Mouse (Mus musculus): ENCODE data around the gene Slc22a6. TPM values are rescaled to one million over a fixed set of nuclear protein-coding genes. Genes with fewer than 3 reads are reported as not detected.

The Slc22a6 gene
- polyA plus RNA-seq, 1 experiment from 2014 or later: 2.5 TPM

DNA sequence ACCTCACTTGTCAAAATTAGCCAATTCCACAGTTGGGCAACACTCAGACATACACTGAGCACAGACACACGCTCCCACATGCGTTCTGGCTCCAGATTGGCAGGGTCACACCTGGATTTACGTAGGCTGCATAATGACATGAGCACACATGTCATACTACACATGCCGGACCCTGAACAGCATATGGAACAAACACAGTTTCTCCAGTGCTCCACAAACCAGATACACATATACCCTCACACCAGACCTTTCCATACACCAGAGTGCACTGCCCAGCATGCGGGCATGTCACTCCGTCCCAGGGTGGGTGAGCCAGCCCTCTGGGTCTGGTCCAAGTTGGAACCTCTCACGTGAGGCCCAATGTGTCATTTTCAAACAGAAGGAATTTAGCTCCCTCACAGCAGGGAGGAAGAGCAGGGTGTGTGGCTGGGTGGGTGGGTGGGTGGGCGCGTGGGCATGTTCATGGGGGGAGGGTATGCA lies 45.6 kb downstream of the Slc22a6 start, which contains the start of gene Chrm1:
Chrm1 (plus strand) TSS at position 430 of the 480 bp plus-strand sequence.
- no peak within 1 kb of the TSS for H3K27ac ChIP-seq
- WGBS: 81% methylated on average over 9 of the region's 9 CpGs

DNA sequence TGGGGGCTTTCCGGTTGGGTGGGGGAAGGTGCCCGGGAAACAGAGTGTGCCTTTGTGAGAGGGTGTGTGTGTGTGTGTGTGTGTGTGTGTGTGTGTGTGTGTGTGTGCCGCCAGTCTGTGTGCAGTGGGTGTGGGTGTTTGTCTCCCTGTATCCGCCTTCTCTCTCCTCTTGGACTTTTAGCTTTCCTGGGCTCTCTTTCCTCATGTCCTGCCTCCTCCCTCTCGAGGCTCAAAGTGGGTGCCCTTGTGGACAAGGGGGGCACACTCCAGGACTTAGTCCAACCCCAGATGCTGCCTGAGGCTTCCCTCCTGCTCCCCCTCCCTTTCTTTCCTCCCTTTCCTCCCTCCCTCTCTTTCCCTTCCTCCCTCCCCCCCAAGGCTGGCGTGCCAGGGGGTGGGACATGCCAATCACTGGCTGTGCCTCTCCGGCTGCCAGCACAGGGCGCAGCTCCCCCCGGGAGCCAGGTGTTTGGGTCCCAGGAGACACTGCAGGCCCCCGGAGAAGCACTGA lies 46.1 kb downstream of the Slc22a6 start:
- Histone ChIP-seq H3K9me3 (no peaks in the 10 kb centered on the region), H3K27ac (no peak overlapping the region), H3K4me1 (peaks cover 9% of the 10 kb centered on the region; the same call in 1 of the 2 replicates), H3K36me3 (no peaks in the 10 kb centered on the region), H3K4me3 (no peak overlapping the region), H3K9ac (no peak overlapping the region), H3K4me2 (replicated peaks) (no peak overlapping the region), H3K27me3 (replicated peaks) (no peaks in the 10 kb centered on the region; the same call in 1 of the 2 replicates)
- WGBS: 56% methylated on average over 8 of the region's 10 CpGs
- no peak for ATAC-seq (ENCODE audit: low FRiP score, low read depth)

More for the DNA sequence above, 45.6 kb downstream of the Slc22a6 start, which contains the start of gene Chrm1:
- Histone ChIP-seq H3K9ac (no peak within 1 kb of the TSS), H3K4me2 (replicated peaks) (peak within 1 kb of the TSS; percentile 89), H3K36me3 (no peaks in the 10 kb centered on the region), H3K9me3 (no peaks in the 10 kb centered on the region), H3K4me1 (peaks cover 9% of the 10 kb centered on the region; the same call in 1 of the 2 replicates), H3K4me3 (no peak within 1 kb of the TSS), H3K27me3 (replicated peaks) (no peaks in the 10 kb centered on the region; the same call in 1 of the 2 replicates)
- ATAC-seq (ENCODE audit: low FRiP score, low read depth): no peak

DNA sequence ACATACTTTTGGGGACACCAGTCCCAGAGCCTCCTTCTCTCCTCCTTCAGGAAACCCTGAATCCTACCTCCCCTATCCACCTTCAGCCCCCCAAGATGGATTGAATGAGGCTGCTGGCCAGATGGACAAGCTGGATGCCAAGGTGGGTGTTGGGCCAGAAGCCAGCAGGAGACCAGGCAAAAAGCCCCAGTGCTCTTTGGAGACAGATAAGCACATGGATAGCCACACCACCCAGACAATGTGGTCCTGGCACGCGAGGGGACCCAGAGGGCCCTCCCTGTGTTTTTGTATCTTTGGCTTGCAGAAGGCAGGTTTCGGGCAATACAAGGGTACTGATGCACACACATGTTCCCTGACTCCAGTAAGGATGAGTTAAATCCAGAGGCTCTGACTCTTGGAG lies 47.0 kb downstream of the Slc22a6 start:
- Histone ChIP-seq H3K9me3 (no peaks in the 10 kb centered on the region), H3K4me1 (peaks cover 9% of the 10 kb centered on the region; the same call in 1 of the 2 replicates), H3K4me2 (replicated peaks) (no peak overlapping the region), H3K4me3 (no peak overlapping the region), H3K27ac (no peak overlapping the region), H3K36me3 (no peaks in the 10 kb centered on the region), H3K9ac (no peak overlapping the region), H3K27me3 (replicated peaks) (no peaks in the 10 kb centered on the region; the same call in 1 of the 2 replicates)
- no peak for ATAC-seq (ENCODE audit: low FRiP score, low read depth)
- 88% methylated on average over 3 of the region's 3 CpGs for WGBS

DNA sequence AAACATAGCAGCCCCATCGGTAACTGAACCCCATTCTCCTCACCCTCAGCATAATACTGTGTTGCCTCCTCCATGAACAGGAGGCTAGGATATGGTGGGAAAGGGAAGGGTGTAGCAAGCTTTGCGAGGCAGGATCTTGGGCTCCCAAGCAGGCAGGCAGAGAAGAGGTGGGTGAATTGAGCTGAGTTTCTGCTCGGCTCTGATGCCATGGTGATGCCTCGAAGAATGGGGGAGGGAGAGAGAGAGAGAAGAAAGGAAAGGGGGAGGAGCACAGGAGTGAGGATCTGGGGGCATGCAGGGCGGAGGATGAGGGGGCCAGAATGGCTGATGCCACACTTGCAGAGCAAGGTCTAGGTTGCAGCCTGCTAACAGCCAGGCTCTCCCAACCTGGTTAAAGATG lies 47.9 kb downstream of the Slc22a6 start:
- no peak for ATAC-seq (ENCODE audit: low FRiP score, low read depth)
- Histone ChIP-seq H3K36me3 (no peaks in the 10 kb centered on the region), H3K4me1 (peaks cover 9% of the 10 kb centered on the region; the same call in 1 of the 2 replicates), H3K27me3 (replicated peaks) (no peaks in the 10 kb centered on the region; the same call in 1 of the 2 replicates), H3K9ac (no peak overlapping the region), H3K4me3 (no peak overlapping the region), H3K9me3 (no peaks in the 10 kb centered on the region), H3K27ac (no peak overlapping the region), H3K4me2 (replicated peaks) (no peak overlapping the region)
- 58% methylated on average over 5 of the region's 5 CpGs for WGBS

DNA sequence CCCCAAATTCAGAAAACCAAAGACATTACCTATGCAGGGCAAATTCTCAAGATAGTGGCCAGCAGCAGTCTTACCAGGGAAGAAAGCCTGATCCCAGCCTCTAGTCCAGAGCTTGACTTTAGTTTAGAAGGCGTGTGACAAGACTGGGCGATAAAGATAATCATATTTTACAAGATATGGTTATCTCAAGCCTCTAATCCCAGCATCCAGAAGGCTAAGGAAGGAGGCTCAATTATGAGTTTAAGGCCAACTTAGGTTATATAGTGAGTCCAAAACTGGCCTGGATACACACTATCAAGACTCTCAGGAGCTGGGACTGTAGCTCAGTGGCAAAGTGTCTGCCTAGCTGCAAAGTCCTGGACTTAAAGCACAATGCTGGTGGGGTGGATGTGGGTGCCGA lies 55.0 kb downstream of the Slc22a6 start:
- H3K9ac ChIP-seq: no peak overlapping the region
- 91% methylated on average over 3 of the region's 3 CpGs for WGBS
- no peaks in the 10 kb centered on the region for H3K36me3 ChIP-seq
- H3K27ac ChIP-seq: no peak overlapping the region
- no peaks in the 10 kb centered on the region for H3K9me3 ChIP-seq
- H3K4me3 ChIP-seq: no peak overlapping the region
- H3K27me3 ChIP-seq (replicated peaks): no peaks in the 10 kb centered on the region
- no peak overlapping the region for H3K4me2 ChIP-seq (replicated peaks)
- ATAC-seq (ENCODE audit: low FRiP score, low read depth): no peak
- no peaks in the 10 kb centered on the region for H3K4me1 ChIP-seq

DNA sequence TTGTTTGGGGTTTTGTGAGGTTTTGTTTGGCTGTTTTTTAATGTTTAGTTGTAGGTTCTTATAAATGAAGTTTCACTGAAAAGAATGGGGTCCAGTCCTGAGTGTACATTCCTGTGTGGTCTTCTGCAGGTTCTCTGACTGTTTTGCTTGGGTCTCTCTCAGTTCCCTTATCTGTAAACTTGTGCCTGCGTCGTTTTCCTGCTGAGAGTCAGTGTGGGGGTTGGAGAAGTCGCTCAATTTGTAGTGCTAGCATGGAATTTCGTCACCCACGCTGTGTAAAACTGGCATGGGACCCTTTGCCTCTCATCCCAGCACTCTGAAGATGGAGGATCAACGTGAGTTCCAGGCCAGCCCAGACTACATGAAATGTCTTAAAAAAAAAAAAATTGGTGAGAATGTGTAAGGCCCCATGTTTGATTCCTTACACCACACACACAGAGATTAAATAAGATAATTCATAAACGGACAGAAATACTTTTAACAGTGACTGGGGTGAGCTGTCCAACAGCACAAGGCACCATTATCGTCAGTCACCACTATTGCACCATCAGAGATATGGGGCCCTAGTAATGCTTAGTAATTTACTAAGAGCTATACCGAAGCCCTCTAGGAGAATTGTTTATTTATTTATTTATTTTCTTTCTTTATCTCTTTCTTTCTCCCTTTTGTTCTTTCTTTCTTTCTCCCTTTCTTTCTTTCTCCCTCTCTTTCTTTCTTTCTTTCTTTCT lies 55.7 kb downstream of the Slc22a6 start:
- no peaks in the 10 kb centered on the region for H3K27me3 ChIP-seq (replicated peaks)
- no peaks in the 10 kb centered on the region for H3K9me3 ChIP-seq
- 74% methylated on average over 9 of the region's 9 CpGs for WGBS
- H3K4me2 ChIP-seq (replicated peaks): no peak overlapping the region
- no peak overlapping the region for H3K4me3 ChIP-seq
- H3K4me1 ChIP-seq: no peaks in the 10 kb centered on the region
- H3K9ac ChIP-seq: no peak overlapping the region
- no peaks in the 10 kb centered on the region for H3K36me3 ChIP-seq
- no peak for ATAC-seq (ENCODE audit: low FRiP score, low read depth)
- H3K27ac ChIP-seq: no peak overlapping the region

Other genes with a start within 250 kb of the Slc22a6 start
- gene Slc22a30, start 212.9 kb upstream of the Slc22a6 start, polyA plus RNA-seq (2016; fragmentation: Nextera tagmentation; extraction: Ambion mirVana): not detected in 2 replicates
- gene Slc22a8, start 26.8 kb upstream of the Slc22a6 start, polyA plus RNA-seq (2016; fragmentation: Nextera tagmentation; extraction: Ambion mirVana): 0.62 and 0.83 TPM in 2 replicates
- gene Chrm1, start 45.8 kb downstream of the Slc22a6 start, polyA plus RNA-seq (2016; fragmentation: Nextera tagmentation; extraction: Ambion mirVana): 0.17 and 0.20 TPM in 2 replicates
- 144 and 147 TPM in 2 replicates for gene Slc3a2, start 105.3 kb downstream of the Slc22a6 start, polyA plus RNA-seq (2016; fragmentation: Nextera tagmentation; extraction: Ambion mirVana)
- 83.5 and 85.1 TPM in 2 replicates for gene Wdr74, start 117.8 kb downstream of the Slc22a6 start, polyA plus RNA-seq (2016; fragmentation: Nextera tagmentation; extraction: Ambion mirVana)
- gene 1700092M07Rik, start 122.7 kb downstream of the Slc22a6 start, polyA plus RNA-seq (2016; fragmentation: Nextera tagmentation; extraction: Ambion mirVana): 2.3 and 3.6 TPM in 2 replicates
- gene Stx5a, start 123.4 kb downstream of the Slc22a6 start, polyA plus RNA-seq (2016; fragmentation: Nextera tagmentation; extraction: Ambion mirVana): 129 TPM in 2 replicates
- gene Nxf1, start 139.0 kb downstream of the Slc22a6 start, polyA plus RNA-seq (2016; fragmentation: Nextera tagmentation; extraction: Ambion mirVana): 186 and 216 TPM in 2 replicates
- 199 and 210 TPM in 2 replicates for gene Tmem223, start 153.0 kb downstream of the Slc22a6 start, polyA plus RNA-seq (2016; fragmentation: Nextera tagmentation; extraction: Ambion mirVana)
- 37.2 and 39.0 TPM in 2 replicates for gene Tmem179b, start 156.4 kb downstream of the Slc22a6 start, polyA plus RNA-seq (2016; fragmentation: Nextera tagmentation; extraction: Ambion mirVana)
- gene Taf6l, start 168.4 kb downstream of the Slc22a6 start, polyA plus RNA-seq (2016; fragmentation: Nextera tagmentation; extraction: Ambion mirVana): 29.9 and 34.4 TPM in 2 replicates
- gene Polr2g, start 180.5 kb downstream of the Slc22a6 start, polyA plus RNA-seq (2016; fragmentation: Nextera tagmentation; extraction: Ambion mirVana): 152 and 158 TPM in 2 replicates
- gene Zbtb3, start 184.5 kb downstream of the Slc22a6 start, polyA plus RNA-seq (2016; fragmentation: Nextera tagmentation; extraction: Ambion mirVana): 7.2 and 7.5 TPM in 2 replicates
- gene Ttc9c, start 201.3 kb downstream of the Slc22a6 start, polyA plus RNA-seq (2016; fragmentation: Nextera tagmentation; extraction: Ambion mirVana): 55.2 and 57.7 TPM in 2 replicates
- gene Hnrnpul2, start 202.0 kb downstream of the Slc22a6 start, polyA plus RNA-seq (2016; fragmentation: Nextera tagmentation; extraction: Ambion mirVana): 5.7 and 7.5 TPM in 2 replicates
- gene AC129217.1, start 211.7 kb downstream of the Slc22a6 start, polyA plus RNA-seq (2016; fragmentation: Nextera tagmentation; extraction: Ambion mirVana): 0.45 TPM in 1 of 2 replicates, not detected in the other
- gene Bscl2, start 219.4 kb downstream of the Slc22a6 start, polyA plus RNA-seq (2016; fragmentation: Nextera tagmentation; extraction: Ambion mirVana): 66.1 and 68.5 TPM in 2 replicates
- 203 and 211 TPM in 2 replicates for gene Gng3, start 221.2 kb downstream of the Slc22a6 start, polyA plus RNA-seq (2016; fragmentation: Nextera tagmentation; extraction: Ambion mirVana)
- 0.47 and 0.56 TPM in 2 replicates for gene Lrrn4cl, start 232.7 kb downstream of the Slc22a6 start, polyA plus RNA-seq (2016; fragmentation: Nextera tagmentation; extraction: Ambion mirVana)